Mouse (Mus musculus): ENCODE measurements around the gene Tet2.

Gene Tet2

GRCm38 (mm10) chr3:133516137-133516536 is 28.8 kb downstream of the Tet2 start:
- peak; percentile 40 to 64 for DNase-seq

GRCm38 (mm10) chr3:133515204-133515969 is 29.6 kb downstream of the Tet2 start:
- DNase-seq, result no peak

DNA sequence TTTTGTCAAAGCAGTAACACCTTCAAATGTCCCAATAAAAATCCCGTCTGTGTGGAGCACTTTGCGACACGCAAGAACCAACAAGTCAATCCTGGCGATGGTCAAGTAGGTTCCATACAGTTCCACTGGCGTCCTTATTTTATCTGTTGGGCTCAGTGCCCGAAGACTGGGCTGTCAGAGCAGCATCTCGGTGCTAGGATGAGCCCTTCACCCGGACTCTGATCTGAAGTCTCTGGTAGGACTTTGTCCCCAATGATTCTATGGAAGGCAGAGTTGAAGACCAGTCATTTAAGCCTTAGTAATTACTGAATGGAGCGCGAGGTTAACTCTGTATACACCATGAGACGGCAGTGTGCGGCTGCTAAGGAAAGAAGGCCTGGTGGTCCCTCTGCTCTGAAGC is 30.6 kb downstream of the Tet2 start:
- DNase-seq, result peak in 1 of 2 experiments; percentile 16

DNA sequence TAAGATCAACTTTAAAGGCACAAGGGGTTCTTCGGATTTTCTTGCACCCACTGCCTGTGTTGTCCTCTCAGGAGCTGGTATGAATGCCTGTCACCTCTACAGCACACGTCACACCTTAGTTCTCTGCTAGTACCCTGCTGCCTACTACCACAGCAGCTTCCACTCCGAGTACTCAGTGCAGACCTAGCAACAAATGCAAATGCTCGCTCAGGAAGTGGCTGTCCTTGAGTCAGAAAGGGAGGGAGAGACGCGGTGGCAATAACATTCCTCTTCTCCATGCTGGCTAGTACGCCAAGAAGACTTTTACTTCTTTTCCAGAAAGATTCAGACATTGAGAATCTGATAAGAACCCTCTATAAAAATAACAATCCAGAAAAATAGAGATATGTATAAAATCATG is 31.5 kb downstream of the Tet2 start:
- DNase-seq, result no peak

GRCm38 (mm10) chr3:133510368-133510767 is 34.6 kb downstream of the Tet2 start:
- DNase-seq, result no peak

DNA sequence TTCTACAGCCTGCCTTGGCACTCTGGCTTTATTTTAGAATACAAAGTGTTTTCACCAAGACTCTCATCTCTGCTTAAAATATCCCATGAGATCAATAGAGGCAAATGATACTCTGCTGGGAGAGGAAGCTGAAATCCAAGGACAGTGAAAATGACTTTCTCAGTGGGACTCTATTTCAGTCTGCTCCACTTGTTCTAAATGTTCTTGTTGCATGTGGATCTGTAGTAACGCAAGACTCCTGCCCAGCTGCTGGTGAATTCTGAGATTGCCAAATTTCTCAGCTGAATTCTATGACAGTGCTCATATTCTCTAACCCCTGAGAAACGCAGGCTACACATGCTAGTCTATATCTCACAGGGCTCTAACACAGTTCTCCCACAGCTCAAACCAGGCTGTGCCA is 35.1 kb downstream of the Tet2 start:
- DNase-seq, result no peak

GRCm38 (mm10) chr3:133508881-133509280 is 36.1 kb downstream of the Tet2 start:
- DNase-seq, result no peak

GRCm38 (mm10) chr3:133506289-133506954 is 38.5 kb downstream of the Tet2 start:
- DNase-seq, result no peak

- DNase-seq, result no peak
Observed at GRCm38 (mm10) chr3:133496953-133497352, 48.0 kb downstream of the Tet2 start.

DNA sequence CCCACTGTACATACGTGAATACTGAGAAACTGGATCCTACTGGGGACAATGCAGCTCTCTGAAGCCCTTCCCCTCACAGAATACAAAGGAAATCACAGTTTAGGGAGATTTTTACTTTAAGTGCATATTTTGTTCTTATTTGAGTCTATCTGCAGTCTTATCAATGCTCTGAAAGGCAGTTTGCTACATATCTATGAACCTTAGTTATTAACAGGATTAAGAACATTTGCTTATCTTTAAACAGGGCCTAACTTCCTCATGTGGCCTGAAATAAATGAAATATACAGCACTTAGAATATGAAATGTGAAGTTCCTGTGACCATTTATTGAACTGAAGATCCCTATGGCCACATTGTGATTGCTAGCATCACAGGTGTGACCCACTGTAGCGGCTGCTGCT is 53.6 kb downstream of the Tet2 start:
- no peak for DNase-seq

DNA sequence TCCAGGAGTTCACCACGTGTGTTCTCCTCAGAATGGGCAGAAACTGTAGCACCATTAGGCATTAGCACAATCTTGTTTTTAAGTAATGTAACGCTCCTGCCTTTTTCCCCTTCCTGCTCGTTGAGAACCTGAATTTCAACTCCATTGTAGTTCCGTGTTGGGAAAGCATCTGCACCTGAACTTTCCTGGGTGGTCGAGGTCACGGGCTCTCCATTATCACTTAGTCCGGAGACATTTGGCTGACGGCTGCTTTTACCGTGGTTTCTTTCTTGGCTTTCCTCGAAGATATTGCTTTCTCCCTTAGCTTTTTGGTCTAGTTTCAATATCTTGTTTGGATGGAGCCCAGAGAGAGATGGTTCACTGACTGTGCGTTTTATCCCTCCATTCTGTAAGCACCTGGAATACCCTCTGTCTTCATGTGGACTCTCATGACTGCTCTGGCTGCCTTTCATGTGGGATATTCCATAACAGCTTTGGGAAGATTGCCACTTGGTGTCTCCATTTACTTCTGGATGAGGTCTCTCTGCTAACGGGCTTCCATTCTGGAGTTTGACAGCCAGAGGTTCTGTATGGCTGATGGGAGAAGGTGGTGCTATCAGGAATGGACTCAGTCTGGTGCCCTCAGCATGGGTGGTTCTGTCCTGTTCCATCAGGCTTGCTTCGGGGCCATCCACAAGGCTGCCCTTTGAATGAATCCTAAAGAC is 56.8 kb downstream of the Tet2 start:
- no peak for DNase-seq

- DNase-seq, result no peak
Observed at GRCm38 (mm10) chr3:133482887-133483286, 62.1 kb downstream of the Tet2 start.

- no peak for DNase-seq
Observed at GRCm38 (mm10) chr3:133478987-133479386, 66.0 kb downstream of the Tet2 start.

GRCm38 (mm10) chr3:133473781-133474180 is 71.2 kb downstream of the Tet2 start:
- no peak for DNase-seq

DNA sequence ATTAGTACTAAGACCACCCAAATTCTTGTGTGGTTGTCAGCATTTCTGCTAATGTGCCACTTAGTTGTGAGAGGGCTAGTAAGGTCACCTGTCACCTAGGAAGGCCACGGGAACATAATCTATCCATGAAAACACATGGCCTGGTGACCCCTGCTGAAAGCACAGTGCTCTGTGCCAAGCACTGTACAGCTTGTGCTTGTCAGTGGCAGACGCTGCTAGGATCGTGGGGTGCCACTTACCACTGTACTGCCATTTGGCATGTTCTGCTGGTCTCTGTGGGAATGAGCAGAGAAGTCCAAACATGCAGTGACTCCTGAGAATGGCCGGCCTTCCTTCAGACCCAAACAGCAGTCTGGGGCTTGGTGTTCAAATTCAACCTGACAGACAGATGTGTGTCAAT is 73.8 kb downstream of the Tet2 start:
- DNase-seq, result no peak

DNA sequence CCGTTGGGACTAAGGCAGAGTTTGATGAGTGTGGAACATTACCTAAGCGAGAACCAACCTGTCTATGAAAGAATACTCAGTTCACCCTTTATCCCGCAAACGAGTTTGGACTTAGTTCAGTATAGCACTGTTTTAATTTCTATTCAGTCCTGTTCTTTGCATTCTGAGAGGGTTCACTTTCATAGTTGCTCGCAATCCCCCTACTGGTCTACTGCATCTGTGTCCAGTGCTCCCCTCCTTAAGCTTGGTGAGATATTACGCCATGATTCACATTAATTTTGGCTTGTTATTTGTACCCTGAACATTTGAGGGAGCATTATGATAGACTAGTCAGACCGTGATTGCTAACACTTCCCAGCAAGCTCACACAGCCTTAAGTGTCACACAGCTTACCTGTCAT is 76.1 kb downstream of the Tet2 start:
- DNase-seq, result no peak

DNA sequence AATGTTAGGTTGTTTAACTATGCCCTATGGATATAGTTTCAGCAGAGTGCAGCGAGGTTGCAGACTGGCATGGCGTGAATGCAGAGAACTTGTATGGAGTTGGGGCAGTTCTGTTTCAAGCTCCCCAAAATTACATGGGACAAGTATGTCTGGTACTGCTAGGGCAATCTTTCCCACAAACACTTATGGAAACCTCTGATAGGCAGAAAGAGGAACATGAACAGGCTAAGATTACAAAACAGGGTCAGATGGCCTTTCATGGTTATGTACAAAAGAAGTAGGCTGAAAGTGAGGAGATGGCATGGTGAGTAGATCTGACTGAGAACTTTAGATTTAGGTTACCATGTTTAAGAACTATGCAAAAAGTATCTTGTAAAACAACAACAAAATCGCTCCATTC is 81.7 kb downstream of the Tet2 start:
- DNase-seq, result no peak

GRCm38 (mm10) chr3:133462485-133462884 is 82.5 kb downstream of the Tet2 start:
- no peak for DNase-seq

DNA sequence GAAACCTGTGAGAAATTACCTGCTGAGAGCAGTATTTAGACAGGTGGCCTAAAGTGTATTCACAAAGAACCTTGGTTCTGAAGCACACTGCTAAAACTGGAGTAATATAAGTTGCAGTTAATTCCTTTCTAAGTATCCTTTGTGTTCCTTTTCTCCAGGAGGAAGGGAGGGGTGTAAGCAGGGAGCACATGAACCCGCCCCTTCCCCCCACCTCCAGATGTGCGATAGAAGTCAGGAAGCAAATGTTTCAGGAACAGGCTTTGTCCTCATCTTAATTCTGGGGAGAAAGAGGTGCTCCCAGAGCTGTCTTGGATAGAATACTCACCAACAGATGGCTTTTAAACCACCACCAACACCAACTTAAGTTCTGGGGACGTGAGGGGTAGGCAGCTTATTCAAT is 82.9 kb downstream of the Tet2 start:
- no peak for DNase-seq

DNA sequence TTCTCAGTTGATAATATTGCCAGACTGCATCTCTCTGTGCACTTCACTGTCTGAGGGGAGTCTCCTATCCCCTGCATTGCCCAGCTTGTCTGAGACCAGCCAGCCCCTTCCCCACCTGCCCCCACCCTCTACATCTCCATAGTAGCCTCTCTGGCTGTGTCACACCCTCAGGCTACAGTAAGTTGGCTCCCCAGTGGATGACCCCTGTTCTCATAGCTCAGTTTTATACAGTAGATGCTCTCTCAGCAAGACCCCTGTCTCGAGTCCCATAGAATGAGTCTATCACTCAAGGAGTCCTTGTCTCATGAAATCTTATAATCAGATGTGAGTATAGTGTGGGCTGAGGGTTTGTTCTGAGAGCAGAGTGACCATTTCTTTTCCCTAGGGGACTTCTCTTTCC is 85.8 kb downstream of the Tet2 start:
- DNase-seq, result no peak

DNA sequence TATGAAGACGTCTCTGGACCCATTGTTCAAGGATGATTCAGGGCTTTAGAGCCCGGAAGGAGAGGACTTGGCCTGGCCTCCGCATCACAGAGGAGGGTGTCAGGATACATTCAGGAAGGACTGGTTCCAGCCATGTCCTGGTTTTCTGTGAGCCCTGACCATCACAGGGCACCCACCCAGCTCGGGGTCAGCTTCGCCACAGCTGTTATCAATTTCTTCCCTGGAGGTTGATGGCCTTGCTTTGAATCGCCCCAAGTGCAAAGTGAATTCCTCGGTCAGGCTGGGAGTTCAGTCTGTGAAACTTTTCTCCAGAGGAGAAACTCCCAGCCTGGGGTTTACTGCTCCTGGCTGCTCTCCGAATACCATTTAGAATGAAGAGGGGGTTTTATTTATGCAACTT is 91.0 kb downstream of the Tet2 start:
- peak; percentile 67 to 74 for DNase-seq

DNA sequence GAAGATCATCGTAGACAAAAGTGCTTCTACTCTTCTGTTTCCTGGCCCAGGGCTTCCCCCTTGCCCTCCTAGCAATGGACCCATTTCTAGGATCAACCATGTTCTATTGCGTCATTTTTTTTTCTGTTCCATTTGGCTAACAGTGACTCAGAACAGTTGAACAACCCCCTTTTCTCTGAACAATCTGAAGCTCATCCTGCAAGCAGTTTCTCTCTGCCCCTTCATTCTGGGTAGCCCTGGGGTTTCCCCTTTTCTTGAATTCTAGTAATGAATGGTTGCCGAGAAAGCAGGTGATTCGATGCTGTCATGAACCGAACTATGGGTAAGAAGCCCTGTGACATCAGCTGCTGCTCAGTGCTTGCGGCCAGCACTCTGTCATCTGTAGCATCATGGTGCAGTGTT is 108.0 kb downstream of the Tet2 start:
- DNase-seq, result no peak

DNA sequence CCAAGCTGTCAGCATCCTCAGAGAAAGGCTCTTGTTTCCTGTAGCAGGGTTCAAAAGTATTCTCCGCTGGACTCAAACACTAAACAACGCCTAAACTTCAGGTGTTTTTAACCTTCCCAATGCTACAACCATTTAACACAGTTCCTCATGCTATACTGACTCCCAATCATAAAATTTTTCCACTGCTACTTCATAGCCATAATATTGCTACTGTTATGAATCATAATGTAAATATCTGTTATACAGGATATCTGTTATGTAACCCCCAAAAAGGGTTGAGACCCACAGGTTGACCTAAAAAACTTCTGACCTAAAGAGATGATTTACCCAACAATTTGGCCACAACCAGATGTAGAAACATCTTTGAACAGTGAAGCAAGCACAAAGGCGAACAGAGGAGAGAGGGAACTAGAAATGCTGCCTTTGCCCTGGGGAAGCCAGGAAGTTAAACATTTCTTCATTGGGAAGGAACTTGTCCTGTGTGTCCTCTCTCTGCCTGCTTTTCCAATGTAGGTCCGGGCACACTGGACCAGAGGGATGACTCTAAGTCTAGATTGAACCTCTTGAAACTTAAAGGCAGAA is 108.6 kb downstream of the Tet2 start:
- no peak for DNase-seq

GRCm38 (mm10) chr3:133435774-133436148 is 109.2 kb downstream of the Tet2 start:
- DNase-seq, result no peak

Measured in kidney, postnatal 4 days (tissue).